Mouse (Mus musculus) ES-Bruce4 (cell line): ENCODE data around the gene Slc44a2.

Experiments used
- CTCF ChIP-seq: IDR thresholded peaks from one replicate; pipeline ENCODE4 v1.8.1; 2011; ENCODE audit warnings: low read depth, low read length
- EP300 ChIP-seq: IDR thresholded peaks from 2 replicates; pipeline ENCODE4 v1.6.1; 2011; ENCODE audit warnings: low read depth, low read length; ENCODE audit not compliant: insufficient read depth

GRCm38 (mm10) chr9:21332161-21333061 is 11.9 kb downstream of the Slc44a2 start:
- no peak for TF ChIP-seq CTCF
- TF ChIP-seq EP300 = no peak
